Mouse (Mus musculus) cerebellum, postnatal 36 days (tissue): ENCODE data around the gene AC129217.1.
A peak's percentile ranks its signal among the peaks of the same experiment; 100 is the strongest.

Experiments used
- DNase-seq, 2 experiments: peaks; one replicate each; pipeline ENCODE4 v3.0.0; 2021 to 2022; ENCODE audit warnings: mixed read lengths in 2 of 2

The AC129217.1 gene

DNA sequence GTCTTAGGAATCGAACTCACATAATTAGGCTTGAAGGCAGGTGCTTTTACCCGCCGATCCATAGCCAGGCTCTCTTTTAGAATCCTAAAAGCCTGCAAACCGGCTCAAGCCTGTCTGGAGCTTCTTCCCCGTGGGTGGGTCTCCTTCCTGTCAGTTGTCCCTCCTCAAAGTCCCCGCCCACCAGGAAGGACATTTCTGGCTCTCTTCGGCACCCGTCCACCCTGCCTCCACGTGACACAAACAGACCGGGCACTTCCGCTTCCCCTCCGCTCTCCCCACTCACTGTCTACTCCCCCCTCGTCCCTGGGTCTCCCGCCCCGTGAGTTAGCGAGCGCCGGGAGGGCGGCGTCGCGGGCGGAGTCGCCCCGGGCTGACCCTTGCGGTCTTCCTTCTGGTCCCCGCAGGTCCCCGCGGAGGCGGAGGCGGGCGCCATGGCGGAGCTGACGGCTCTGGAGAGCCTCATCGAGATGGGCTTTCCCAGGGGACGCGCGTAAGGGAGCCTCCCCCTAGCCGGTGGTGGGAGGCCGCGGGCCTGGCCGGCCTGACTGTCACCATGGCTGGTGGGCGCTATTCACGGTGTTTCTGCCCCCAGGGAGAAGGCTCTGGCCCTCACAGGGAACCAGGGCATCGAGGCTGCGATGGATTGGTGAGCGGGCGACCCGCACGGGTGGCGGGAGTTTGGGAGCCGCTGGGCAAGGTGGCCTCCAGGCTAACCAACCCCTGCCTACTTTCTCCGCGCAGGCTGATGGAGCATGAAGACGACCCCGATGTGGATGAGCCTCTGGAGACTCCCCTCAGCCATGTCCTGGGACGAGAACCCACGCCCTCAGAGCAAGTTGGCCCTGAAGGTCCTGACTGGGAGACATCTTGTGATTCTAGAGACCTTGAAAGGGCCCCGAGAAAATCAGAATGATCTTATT lies 42.0 kb downstream of the AC129217.1 start, which contains the start of gene Ubxn1:
Gene Ubxn1 (plus strand): TSS at position 230 of the 920 bp plus-strand sequence.
- DNase-seq, result peak; percentile 97 to 98

- DNase-seq, result no peak
Observed at GRCm38 (mm10) chr19:8872266-8872840, 42.8 kb downstream of the AC129217.1 start.

DNA sequence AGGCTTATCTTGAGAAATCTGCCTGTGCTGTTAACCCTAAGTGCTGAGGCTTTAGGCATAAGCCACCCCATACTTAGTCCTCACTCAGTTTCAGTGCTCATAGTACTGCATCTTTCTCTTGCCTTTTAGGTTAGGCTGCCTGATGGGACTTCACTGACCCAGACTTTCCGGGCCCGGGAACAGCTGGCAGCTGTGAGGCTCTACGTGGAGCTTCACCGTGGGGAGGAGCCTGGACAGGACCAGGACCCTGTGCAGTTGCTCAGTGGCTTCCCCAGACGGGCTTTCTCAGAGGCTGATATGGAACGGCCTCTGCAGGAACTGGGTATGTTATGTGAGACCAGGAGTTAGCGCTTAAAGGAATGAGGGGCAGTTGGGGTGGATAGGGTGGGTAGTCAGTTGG lies 45.5 kb downstream of the AC129217.1 start:
- no peak for DNase-seq

GRCm38 (mm10) chr19:8880311-8881033 lies 50.9 kb downstream of the AC129217.1 start, which contains the start of gene Uqcc3:
Uqcc3 (minus strand) TSS chr19:8880923.
- DNase-seq, result peak; percentile 87 to 89

DNA sequence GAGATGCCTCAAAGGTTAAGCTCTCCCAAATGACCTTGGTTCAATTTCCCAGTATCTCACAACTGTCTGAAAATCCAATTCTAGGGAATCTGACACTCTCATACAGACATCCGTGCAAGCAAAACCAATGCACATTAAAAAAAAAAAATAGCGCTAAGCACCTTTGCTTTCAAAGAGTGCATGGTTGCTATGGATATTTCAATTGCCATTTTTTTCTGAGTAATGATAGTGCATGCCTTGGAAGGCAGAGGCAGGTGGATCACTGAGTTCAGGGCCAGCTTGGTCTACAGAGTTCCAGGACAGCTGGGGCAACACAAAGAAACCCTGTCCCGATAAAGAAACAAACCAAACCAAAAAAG lies 51.4 kb downstream of the AC129217.1 start:
- DNase-seq, result no peak

DNA sequence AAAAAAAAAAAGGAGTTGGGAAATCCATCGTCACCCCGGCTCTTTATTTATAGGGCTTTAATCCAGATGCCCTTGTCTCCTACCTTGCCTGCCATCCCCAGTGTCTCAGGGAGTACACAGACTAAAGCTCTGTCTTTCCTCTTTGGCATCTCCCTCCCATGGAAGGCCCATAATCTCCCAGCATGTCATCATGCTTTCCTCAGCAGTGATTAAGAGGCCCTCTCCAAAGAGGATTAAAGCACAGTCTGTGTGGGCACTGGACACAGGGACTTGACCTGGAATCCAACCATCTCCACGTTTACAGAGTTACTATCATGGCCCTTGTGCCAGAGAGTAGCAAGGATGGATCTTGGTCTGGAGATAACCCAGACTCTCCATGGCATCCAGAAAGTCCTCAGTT lies 54.0 kb downstream of the AC129217.1 start, which contains the start of the genes Lbhd1 and Gm49403:
Gene Lbhd1 (plus strand): TSS at position 117 of the 400 bp plus-strand sequence.
Gene Gm49403 (plus strand): TSS at position 315 of the 400 bp plus-strand sequence.
- no peak for DNase-seq

GRCm38 (mm10) chr19:8886916-8887584 lies 57.5 kb downstream of the AC129217.1 start:
- DNase-seq, result no peak

DNA sequence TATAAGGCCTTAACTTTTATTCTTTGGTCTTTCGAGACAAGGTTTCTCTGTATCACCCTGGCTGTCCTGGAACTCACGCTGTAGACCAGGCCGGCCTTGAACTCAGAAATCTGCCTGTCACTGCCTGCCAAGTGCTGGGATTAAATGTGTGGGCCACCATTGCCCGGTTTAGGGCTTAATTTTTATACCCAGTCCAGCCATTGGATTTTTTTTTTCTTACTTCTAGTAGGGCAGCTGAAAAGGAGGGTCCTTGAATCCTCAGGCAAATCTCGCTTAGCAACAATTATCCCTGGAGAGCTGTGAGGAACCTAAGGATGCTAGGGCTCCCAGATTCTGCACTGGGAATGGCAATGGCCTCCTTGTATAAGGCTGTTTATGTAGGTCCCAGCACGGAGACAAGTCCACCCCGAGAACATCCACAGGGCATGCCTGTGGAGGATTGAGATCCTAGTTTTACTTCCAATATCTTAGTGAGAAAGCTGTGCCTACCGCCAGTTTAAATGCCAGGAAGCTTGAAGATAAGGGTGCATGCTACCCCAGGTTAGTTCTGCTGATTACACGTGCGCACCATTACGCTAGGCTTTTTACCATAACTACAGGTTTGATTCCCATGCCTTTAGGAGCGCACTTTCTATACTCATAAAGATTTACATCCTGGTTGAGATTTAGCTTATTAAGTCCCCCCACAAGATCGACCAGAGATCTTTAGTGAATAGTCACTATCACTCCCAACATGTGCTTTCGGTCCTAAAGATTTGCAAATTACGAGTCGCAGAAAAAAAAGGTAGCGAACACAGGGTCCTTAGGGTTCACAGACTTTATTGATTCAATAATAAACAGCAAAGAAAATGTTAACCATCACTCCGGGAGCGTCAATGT lies 58.3 kb downstream of the AC129217.1 start:
- DNase-seq, result no peak

DNA sequence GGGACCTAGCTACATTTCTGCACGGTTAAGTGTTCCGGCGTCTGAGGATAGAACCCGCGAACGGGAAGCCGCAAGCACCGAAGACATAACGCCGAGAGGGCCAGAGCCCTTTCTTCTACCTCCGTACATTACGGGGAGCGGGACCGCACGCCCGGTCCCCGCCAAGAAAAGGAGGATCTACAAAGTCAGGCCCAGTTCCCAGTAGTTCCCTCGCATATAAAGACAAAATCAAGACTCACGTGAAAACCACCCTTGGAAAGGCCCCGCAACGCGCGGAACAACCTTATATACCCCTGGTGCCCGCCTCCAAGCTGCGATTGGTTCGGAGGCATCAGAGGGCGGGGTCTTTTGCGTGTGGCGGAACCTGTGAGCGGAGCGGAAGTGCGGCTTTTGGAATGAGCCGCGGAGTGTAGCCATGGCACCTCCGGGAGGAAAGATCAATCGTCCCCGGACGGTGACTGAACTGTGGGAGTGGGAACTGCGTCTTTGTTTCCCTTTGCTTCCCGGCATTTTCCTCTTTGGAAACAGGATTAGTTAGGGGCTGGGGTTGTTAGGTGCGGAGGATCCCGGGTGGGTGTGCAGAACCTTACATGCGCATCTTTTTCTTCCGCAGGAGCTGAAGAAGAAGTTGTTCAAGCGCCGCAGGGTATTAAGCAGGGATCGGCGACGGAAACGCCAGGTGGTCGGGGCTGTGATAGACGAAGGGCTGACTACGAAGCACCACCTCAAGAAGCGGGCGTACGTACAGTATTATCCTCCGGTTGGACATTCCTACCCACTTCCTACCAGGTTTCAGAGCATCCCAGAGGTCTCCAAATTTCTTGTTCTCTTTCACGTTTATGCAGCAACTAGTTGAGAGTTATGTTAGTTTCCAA lies 59.2 kb downstream of the AC129217.1 start, which contains the start of the genes 1810009A15Rik and Gm49416:
Gene 1810009A15Rik (plus strand): TSS at position 343 of the 875 bp plus-strand sequence.
Gene Gm49416 (plus strand): TSS at position 416 of the 875 bp plus-strand sequence.
- peak; percentile 93 for DNase-seq
